Mouse (Mus musculus) left cerebral cortex, postnatal 25 days (tissue): ENCODE data around the gene Abcc2. TPM values are rescaled to one million over a fixed set of nuclear protein-coding genes. Genes with fewer than 3 reads are reported as not detected.

Experiments used
- DNase-seq, 2 experiments: peaks; one replicate each; pipeline ENCODE4 v3.0.0; 2022; ENCODE audit warnings: low spot score in 2 of 2, mixed read lengths in 1 of 2
- intact Hi-C: fragments of 180-260 bp; cut with DNase I; formaldehyde crosslinking; loops from one replicate; pipeline ENCODE4 v1.15.1; 2025
- total RNA-seq, 2 experiments: library from RNA; stranded (reverse); gene quantifications; 2 replicates each; pipeline ENCODE4 v1.2.3; 2021

Abcc2 gene
- total RNA-seq, 2 experiments from 2014 or later = 0.07 to 0.09 TPM

- no peak for DNase-seq
- intact Hi-C loops = no loop called here
Measured at GRCm38 (mm10) chr19:43886371-43887099, 104.5 kb downstream of the Abcc2 start.

- intact Hi-C loops = no loop called here
- no peak for DNase-seq
Measured at GRCm38 (mm10) chr19:43887242-43887641, 105.2 kb downstream of the Abcc2 start.

GRCm38 (mm10) chr19:43887725-43888124 lies 105.7 kb downstream of the Abcc2 start:
- no peak for DNase-seq
- intact Hi-C loops = no loop called here

Other genes with a start within 250 kb of the Abcc2 start
- gene Nkx2-3, start 169.9 kb upstream of the Abcc2 start, total RNA-seq = not detected
- gene Slc25a28, start 107.3 kb upstream of the Abcc2 start, total RNA-seq = 10 to 100 TPM; 35.8 to 36.6 TPM
- 10 to 100 TPM; 20.3 to 24.0 TPM for gene Entpd7, start 92.5 kb upstream of the Abcc2 start, total RNA-seq
- gene Cutc, start 29.2 kb upstream of the Abcc2 start, total RNA-seq = 1 to 10 TPM; 5.7 to 6.1 TPM
- 10 to 100 TPM; 14.1 to 22.3 TPM for gene Cox15, start 29.2 kb upstream of the Abcc2 start, total RNA-seq
- gene Dnmbp, start 158.0 kb downstream of the Abcc2 start, total RNA-seq = 10 to 100 TPM in 1 of 2 experiments, 1 to 10 TPM in 1; 10.0 to 13.3 TPM
- gene Cpn1, start 204.4 kb downstream of the Abcc2 start, total RNA-seq = under 1 TPM; 0.18 to 0.43 TPM
- gene Cyp2c23, start 247.0 kb downstream of the Abcc2 start, total RNA-seq = under 1 TPM; 0.16 to 0.37 TPM